Mouse (Mus musculus): ENCODE results near the gene Cenpb.
A peak's percentile ranks its signal among the peaks of the same experiment; 100 is the strongest.

Cenpb gene

DNA sequence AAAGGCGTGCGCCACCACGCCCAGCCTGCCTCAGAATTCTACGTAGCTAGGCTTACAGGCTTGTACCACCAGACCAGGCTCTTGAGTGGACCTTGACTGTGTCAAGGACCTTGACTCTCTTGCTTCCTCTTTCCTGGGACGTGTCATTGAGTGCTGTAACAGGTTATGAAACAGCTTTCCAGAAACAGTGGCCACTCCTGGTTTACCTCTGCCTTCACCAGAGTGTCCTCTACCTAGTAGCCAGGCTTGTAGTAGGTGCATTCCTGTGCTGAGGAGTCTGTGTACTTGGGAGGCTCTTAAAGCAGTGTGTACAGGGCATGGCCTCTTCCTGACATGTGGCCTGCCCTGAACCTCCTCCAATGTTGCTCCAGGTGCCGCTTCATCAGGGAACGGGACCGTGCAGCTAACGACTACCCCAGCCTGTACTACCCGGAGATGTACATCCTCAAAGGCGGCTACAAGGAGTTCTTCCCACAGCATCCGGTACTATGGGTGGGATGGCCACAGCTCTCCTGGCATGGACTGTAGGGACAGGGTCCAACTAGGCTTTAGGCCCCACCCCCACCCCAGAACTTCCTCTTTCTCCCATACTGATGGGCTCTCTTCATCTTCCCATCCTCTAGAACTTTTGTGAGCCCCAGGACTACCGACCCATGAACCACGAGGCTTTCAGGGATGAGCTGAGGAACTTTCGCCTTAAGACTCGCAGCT lies 16.9 kb upstream of the Cenpb start:
- no peak for DNase-seq (ENCODE audit: low spot score)

DNA sequence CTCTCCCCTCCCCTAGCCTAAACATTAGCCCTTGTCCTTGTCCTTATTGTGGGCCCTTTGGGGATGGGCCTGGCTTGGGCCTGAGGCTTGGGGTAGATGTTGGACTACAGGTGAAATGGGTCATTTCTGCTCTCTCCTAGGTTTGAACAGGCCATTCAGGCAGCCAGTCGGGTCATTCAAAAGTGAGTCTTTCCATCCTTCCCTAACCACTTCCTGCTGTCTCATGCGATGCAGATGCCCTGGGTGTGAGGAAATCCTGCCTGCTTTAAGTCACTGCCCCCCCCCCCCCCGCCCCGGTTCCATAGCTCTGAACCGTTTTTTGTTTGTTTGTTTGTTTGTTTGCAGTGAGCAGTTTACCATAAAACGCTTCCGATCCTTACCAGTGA lies 11.1 kb upstream of the Cenpb start:
- no peak for DNase-seq (ENCODE audit: low spot score)

DNA sequence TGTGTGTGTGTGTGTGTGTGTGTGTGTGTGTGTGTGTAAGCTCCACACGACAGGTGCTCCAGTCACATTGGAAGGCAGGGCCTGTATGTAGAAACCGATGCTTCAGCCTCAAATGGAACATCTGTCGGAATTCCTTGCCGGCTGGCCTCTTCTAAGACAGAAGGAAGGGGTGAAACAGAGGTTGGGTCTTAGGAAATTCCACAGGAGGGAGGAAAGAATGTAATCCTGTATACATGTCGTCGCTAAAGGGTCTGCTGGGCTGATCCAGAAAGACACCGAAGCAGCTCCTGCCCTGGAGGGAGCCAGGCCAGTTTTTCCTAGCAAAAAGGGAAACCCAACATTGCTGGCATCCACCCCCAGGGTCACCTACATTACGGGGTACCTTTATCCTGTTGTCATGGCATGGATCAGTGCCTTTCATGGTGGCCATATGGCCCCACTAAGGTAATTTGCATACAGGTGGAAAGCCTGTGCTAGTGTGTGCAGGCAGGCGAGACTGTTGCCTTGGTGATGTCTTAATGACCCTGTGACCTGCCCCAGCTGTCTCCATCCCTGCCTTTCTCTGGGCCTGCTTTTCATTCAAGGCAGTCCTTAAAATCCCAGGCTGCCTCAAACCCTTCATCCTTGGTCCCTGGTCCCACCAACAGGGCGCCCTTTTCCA lies 10.6 kb upstream of the Cenpb start:
- DNase-seq (ENCODE audit: low spot score) = no peak

DNA sequence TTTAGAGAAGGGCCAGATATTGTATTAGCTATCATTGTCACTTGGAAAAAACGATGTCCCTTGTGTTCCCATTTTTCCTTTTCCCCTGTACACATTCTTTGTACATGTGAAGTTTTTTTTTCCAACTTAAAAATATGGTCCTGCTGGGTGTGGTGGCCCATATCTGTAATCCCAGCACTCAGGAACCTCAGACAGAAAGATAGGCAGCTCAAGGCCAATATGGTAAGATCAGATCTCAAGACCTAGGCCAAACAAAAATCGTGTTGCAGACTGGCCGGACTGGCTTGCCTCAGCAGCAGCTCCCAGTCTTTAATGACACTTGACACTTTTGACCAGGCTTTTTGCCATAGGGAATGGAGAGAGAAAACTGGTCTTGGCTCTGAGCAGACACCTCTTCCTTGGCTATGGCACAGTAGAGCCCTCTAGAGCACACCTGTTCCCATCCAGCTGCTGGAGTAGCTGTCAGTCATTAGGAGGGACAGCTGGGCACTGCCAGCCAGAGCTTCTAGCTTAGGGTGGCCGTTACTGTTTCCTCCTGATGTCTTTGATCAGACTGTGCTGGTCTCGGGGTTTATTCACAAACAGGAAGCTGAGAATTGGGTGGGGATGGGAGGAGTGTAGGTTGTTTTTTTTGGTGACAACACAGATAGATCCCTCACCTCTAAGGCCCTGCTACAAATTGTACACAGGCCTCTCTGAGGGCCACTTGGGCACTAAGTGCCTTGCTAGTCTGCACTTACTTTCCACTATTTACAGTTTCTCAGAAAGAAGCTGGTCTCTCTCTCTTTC lies 9.8 kb upstream of the Cenpb start:
- no peak for DNase-seq (ENCODE audit: low spot score)

DNA sequence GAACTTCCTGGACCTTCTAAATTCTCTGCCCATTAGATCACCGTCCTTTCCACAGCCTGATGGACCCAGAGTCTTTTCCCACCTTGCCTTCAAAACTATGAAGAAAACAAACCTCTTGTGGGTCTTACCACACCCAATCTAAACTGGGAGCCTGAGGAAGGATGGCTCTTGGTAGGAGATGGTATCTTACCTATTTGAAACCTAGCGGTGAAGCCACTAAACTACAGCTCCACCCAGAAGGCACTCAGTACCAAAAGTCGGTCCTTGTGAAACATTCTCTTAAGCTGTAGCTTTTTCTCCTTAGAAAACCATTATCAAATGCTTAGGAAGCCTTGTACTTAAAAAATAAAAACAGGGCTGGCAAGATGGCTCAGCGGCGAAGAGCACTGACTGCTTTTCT lies 8.4 kb upstream of the Cenpb start:
- no peak for DNase-seq (ENCODE audit: low spot score)

DNA sequence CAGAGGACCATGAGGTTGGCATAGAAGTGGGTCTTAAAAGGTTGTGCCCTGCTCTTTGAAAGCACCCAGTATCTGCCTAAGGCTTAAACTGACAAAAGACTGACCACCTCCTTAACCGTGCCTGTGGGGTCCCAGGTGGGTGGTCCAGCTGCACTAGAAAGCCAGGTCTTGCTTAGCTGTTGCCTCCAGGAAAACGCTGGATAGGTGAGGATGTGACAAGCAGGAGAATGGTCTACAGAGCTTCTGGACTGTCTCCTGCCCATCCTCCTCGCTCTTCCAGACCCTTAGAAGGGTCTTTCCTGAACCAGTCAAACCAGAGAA lies 7.7 kb upstream of the Cenpb start:
- no peak for DNase-seq (ENCODE audit: low spot score)

DNA sequence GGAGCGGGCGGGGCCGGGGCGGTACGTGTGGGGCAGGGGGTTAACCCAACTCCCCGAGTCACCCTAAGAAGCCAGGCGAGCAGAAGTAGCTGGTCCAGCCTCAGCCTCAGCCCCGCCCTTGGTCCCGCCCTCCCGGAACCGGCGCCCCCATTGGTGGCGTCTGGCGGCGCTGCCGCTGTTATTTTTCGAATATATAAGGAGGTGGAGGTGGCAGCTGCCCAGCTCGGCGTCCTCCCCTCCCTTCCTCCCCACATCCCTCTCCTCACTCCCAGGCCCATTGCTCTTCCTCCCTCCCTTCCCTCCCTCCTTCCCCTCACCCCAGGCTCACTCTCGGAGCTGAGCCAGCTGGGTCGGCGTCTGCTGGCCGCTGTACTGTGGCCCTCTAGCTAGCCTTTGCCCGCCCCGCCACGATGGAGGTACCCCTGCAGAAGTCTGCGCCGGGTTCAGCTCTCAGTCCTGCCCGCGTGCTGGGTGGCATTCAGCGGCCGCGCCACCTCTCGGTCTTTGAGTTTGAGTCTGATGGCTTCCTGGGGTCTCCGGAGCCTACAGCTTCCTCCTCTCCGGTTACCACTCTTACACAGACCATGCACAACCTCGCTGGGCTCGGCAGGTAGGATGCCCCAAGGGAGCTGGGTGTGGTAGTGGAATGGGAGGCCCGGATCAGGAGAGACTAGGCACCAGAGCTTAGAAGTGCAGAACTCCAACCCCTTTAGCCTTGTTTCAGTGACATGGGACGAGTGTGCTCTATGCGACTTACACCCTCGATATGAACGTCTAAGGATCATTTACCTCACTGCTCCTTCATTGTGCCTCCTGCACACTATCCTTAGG lies 7.1 kb upstream of the Cenpb start, which contains the start of the genes Cdc25b and Spef1:
TSS of gene Cdc25b (plus strand) at position 179 of the 831 bp plus-strand sequence.
TSS of gene Spef1 (minus strand) at position 512 of the 831 bp plus-strand sequence.
- DNase-seq (ENCODE audit: low spot score) = peak; percentile 77

DNA sequence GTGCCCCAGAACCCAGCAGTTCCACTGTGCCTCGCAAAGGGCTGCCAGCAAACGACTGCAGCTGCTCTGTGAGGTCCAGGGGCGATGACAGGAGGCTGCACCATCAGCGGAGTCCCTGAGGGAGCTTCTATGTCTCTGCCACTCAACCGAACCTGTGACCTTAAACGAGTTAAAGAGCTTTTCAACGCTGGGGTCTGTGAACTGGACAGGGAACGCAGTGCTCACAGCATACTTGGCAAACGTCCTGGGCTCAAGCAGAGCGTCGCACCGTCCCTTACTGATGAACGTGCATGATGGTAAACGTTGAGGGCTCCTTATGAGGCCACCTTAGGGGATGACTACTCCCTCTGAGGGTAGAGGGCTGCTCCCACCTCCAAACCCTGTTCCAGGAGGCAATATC lies 6.5 kb upstream of the Cenpb start:
- DNase-seq (ENCODE audit: low spot score) = no peak

DNA sequence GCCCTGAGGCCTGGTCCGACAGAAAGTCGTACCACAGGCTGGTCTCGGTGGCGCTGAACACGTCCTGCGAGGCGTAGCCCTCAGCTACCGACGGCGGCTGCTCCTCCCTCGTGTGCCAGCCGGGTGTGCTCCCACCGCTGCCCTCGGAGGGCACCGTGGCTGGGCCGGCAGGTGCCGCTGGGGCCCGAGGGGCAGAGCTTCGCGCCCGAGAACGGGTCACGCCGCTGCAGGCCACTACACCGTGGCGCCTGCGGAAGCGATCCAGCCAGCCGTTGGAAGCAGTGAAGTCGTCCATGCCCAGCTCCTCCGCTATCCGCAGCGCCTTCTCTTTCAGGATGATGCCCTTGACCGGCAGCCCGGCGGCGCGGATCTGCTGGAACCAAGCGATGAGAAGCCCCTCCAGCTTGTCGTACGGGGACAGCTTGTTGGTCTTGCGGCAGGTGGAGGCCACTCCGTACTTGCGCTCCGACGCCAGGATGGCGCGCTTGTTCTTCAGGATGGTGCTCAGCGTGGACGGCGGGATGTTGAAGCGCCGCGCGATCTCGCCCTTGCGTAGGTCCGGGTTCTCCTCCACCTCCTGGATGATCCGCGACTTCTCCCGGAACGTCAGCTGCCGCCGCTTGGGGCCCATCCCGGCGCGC lies 501 bp downstream of the Cenpb start:
- DNase-seq (ENCODE audit: low spot score) = peak; percentile 65

DNA sequence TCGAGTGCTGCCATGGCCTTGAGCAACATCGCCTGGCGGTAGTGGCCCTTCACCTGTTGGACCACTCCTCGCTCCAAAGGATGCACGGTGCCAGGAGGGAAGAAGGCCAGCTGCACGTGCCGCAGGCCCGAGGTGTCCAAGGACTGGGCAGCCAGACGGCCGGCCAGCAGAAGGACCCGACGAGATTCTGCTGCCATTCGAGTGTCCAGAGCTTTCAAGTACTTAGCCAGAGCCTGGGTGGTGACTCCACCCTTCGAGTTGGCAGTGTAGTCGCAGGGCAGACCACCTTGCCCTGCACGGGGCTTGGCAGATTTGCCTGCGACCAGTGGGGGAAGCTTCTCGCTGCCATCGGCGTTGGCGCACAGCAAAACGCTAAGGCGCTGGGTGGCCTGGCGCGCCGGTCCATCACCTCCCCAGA lies 1.0 kb downstream of the Cenpb start:
- DNase-seq (ENCODE audit: low spot score) = no peak

DNA sequence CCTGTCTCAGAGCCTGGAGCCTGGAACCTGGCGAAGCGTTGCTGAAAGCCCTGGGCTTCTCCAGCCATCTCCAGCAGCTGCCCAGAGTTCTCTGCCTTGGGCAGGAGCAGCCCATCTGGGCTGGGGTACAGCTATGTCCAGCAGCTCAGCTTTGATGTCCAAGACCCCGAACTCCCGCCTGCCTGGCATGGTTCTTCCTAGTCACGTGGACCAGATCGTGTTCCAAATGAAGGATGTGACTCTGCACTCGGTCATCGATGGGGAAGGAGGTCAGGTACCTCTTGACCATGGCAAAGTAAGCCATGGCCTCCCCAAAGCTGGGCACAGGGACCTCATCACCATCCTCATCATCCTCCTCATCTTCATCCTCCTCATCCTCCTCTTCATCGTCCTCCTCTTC lies 1.9 kb downstream of the Cenpb start:
- DNase-seq (ENCODE audit: low spot score) = no peak

DNA sequence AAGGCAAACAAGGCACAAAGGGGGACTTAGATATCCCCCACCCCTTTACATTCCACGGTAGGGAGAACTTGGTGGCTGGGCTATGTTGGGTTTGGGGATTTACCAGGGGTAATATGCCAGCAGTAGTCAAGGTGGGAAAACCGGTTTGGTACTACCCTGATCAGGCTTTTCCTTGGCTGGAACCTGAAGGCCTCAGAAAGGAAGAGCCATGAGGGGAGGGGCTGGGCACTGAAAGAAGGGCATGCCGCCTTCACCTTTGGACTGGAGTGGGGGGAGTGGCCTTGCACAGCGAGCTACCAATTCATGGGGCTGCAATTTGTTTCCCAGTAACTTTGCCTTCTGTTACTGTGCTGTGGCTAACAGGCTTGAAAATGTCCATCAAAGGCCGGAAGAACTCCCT lies 3.4 kb downstream of the Cenpb start:
- DNase-seq (ENCODE audit: low spot score) = no peak

DNA sequence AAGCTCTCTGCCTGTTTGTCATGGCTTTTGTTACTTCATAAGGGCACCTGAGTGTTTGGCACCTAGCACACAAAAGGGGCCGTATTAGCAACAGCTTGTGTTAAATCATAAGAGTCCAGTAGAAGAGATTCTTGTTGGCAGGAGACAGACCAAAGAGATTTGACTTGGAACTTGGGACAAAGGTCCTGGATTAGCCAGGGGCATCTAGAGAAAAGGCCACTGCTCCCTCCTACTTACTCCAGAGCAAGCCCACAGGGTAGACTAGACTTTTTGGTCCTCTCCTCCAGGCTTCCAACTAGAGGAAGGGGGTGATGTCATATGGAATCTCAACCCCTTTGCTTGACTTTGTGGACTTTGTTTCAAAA lies 3.9 kb downstream of the Cenpb start:
- no peak for DNase-seq (ENCODE audit: low spot score)

DNA sequence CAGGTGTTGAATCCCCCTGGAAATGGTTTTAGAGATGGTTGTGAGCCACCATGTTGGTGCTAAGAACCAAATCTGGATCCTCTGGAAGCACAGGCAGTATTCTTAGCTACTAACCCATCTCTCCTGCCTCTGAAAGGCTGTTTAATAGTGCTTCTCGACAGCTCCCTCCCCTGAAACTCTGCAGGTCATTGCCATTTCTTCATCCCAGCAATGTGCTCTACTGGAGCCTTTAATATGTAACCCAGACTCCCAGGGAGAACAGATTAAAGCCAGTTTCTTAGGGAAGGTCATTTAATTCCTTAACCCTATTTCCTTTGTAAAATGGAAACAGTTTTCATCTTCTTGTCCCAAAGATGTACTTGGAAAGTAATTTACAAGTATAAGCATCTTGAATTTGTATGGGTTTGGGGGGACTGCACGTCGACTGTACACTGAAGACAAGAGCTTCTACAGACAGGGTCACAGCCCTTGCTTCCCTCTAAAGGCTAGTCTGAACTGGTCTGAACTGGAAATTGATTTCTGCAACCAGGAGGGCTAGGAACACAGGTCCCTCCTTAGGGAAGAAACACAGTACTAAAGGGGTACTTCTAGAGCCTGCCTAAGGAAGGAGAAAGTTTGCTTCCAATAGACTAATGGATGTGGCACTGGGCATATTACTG lies 4.5 kb downstream of the Cenpb start:
- DNase-seq (ENCODE audit: low spot score) = no peak

DNA sequence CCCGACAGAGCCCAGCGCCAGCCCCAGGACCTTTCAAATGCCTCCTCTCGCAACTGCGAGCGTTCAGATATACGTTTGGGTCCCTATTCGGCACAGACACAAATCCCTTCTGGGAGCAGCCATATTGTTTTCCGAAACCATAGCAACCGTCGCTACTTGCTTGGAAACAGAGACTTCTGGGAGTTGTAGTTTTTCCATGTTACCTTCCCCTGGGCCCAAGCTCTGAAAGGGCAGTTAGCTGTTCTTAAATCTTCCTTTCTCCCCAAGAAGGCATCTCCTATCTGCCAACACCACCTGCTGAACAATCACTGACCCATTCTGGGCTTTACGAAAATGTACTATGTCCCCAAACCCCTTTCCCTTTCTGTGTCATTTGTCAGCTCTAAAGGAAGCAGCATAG lies 5.2 kb downstream of the Cenpb start:
- peak; percentile 76 for DNase-seq (ENCODE audit: low spot score)

DNA sequence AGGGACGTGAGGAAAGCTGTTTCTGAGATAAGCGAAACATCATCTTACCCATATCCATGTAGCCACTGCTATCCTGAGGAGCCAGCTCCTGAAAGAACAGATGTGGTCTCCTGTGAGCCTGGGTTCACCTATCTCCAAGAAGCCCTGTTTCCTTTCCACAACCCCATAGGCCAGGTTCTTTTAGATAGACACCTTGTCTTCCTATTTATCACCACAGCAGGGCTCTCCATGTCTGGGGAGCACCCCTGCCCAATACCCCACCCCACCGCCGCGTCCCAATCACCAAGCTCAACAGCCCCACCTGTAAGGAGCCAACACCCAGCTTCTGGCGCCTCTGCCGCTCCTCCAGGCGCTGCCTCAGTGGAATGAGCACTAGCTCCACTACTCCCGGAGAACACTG lies 7.5 kb downstream of the Cenpb start:
- no peak for DNase-seq (ENCODE audit: low spot score)

DNA sequence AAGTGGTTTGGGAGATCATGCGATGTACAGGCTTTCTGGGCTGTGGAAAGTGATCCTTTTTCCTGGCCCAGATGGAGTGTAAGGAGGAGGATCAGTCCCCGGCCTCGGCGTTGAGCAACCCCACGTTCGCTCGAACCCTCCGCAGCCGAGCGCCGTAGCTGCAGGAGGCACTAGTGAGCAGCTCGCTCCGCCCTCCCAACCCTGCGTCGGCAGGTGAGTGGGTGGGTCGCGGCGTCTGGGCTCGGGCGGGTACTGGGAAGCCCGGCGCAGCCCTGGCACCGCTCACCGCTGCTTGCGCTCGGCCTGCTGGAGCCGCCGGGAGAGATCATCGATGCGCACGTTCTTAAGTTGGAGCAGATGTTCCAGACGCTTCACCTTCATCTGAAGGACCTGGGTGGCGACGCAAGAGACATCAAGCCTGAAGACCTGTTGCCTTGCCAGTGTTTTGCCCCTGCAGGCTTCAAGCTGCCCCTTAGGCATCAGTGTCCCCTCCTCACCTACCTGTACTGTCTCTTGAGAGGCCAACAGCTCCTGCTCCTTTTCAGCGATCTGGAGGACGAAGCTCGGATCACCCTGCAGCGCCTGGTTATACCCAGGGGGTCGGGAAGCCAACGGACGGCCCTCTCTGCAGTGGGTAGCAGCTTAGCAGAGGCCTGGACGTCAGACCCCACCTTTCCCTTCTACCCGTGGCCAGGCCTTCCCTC lies 8.3 kb downstream of the Cenpb start:
- peak; percentile 73 for DNase-seq (ENCODE audit: low spot score)

DNA sequence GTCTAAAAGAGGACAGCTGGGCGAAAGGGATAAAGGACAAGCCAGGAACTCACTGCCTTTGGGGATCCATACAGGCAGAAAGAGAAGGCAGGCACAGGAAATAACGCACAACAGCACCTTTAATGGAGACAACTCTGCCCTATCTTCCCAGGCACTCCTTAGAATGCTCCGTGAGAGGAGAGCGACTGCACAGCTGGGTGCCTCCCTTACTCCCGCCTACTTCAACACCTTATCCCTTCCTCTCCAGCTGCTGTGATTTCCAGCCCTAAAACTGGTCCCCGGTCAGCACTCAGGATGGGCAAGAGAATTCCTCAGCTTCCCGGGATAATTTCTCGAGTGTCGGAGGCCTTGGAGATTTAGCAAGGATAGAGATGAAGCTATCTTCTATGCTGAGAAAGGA lies 8.9 kb downstream of the Cenpb start:
- DNase-seq (ENCODE audit: low spot score) = no peak

DNA sequence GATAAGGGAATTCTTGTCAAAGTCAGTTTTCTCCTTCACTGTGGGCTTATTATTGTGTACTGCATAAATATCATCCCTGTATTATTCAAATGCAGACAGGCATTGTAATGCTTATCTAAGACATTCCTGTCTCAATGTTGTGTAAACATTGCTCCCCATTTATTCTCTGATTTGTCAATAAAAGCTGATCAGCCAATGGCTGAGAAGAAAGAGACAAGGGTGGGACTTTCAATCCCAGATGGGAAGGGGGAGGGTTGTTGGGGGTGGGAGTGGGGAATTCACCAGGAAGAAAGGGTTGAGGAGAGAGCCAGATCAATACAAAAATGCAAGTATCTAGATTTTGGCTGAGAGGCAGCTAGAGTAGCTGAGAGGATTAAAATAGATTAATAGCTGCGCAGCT lies 11.0 kb downstream of the Cenpb start:
- no peak for DNase-seq (ENCODE audit: low spot score)

DNA sequence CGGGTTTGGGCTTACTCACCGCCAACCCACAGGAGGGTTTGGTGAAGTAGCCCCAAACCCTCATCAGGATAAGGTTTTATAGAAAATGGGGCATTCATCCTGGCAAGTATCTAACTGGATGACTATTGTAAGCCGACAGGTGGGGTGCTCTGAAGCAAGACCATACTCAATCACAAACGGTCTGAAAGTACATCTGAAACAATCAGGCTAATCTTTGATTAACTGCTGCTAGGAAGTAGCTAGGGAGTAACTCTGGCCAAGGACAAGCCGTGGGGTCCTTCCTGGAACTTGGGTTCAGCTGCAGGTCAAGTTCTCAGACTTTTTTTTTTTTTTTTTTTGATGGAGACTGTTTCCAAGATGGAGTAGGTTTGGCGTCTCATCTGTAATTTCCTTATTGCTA lies 11.9 kb downstream of the Cenpb start:
- no peak for DNase-seq (ENCODE audit: low spot score)

DNA sequence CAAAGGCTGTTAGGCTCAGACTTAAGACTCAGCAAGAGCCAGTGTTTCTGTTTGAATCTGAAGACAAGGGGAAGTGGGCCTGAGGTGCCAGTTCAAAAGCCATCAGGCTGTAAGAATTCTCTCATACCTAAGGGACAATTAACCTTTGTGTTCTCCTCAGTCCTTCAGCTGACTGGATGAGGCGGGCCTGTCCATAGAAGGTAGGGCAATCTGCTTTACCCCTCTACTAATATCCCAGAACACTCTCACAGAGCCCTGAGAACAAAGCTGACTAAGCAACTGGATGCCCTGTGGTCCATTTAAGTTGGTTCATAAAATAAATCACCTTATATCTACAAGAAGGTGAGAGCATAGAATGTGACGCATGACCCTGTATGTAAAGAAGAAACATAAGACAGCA lies 13.7 kb downstream of the Cenpb start:
- no peak for DNase-seq (ENCODE audit: low spot score)
